Mouse (Mus musculus) liver, embryonic 14.5 days (tissue): Measurements from ENCODE around the gene Lzts3.

Experiments
- CTCF ChIP-seq: IDR thresholded peaks from 2 replicates; pipeline ENCODE4 v1.5.1; 2016; ENCODE audit warnings: antibody characterized with exemption, low read depth, control low read depth
- EP300 ChIP-seq: IDR thresholded peaks from 2 replicates; pipeline ENCODE4 v1.6.1; 2016; ENCODE audit warnings: antibody characterized with exemption, low read depth

DNA sequence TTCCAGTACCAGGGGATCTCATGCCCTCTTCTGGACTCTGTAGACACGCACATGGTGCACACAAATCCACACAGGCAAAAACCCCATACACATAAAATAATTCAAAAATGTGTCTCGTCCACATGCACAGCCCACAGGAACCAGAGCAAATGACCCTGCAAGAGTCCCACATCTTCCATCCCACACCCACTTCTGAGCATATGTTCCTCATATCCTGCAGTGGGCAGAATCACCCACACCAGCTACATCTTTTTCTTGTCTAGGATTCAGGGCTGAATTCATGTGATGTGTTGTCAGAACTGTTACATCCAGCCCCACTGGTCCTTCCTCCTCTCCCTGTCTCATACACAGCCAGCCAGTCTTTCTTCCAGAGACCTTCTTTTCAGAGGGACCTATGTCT is 10.7 kb upstream of the Lzts3 start:
- TF ChIP-seq CTCF (no peak), EP300 (no peak)
